Mouse (Mus musculus): ENCODE measurements at regions not wholly inside any gene's neighbourhood (a gene's known extent, or its start where the extent isn't known, plus 50 kb on each side); places are given as distances from the start of the nearest gene placed in this dataset.

DNA sequence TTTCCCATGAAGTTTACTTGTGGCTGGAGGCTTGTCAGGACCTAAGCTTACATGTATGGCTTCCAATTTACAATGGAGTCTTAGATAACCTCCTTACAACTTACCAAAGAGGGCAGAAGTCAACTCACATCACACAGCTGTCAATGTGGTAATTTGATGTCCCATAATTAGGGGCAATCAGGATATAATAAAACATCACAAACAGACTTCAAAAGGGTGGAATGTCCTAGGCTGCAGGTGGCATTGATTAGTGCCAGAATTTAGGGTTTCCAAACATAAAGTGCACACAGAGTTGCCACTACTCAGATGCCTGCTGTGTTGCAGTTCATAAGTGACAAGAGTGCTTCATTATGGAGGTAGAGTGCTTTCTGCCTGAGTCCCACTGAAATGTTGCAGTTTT is 227.9 kb downstream of the Rnd3 start:
- DNase-seq (ENCODE audit: low spot score): no peak

DNA sequence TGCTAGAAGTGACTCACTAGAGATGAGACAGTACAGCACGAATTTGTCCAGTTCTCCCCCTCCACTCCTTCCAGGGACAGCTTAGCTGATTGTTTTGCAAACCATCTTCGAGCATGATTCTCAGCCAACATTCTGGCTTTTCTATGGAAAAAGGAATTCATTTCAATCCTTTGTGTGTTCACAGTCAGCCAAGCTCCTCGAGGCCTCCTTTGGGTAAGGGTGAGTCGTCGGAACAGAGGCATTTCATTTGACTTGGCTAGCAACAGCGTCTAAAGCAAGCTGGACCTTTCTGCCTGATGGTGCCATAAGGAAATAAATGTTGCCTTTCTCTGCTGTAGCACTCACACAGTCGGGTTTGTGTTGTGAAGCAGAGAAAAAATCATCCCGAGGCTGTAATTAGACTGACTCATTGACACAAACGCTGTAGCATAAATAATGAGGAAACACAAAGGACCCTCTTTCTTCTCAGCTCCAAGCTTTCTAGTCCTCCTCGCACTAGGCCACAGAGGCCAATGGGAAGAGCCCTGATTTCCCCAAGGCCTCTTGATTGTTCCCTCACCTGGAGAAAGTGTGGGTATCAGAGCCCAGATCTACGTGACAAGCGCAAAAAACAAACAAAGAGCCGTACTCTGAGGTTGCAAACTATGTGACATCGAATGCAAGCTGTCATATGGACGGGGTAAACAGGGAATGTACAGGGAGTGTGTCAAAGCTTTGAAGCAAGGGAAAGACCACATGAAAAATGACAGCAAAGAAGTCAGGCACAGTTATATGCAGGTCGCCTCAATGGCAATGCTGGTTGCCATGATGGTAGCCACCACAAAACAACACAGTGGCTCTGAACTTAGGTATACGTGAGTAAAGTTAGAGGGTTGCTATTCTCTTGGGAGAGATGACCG is 232.3 kb downstream of the Rnd3 start:
- DNase-seq (ENCODE audit: low spot score): no peak

DNA sequence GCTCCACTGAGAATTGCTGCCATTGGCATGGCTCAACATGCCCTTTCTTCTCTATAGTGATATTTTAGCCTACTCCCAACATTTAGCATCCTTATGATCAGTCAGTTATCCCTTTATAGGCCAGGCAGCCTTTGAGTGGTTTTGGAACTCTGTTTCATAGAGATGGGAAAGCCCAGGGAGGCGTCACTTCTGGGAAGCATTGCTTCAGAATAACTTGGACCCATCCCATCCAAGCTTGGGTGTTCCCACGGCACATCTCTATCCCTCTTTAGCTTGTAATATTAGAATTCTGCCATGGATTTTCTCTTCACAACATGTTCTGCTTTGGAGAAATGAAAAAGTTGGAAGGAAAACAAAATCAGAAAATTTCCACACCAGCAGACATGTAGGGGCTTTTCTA is 233.8 kb downstream of the Rnd3 start:
- DNase-seq (ENCODE audit: low spot score): no peak

DNA sequence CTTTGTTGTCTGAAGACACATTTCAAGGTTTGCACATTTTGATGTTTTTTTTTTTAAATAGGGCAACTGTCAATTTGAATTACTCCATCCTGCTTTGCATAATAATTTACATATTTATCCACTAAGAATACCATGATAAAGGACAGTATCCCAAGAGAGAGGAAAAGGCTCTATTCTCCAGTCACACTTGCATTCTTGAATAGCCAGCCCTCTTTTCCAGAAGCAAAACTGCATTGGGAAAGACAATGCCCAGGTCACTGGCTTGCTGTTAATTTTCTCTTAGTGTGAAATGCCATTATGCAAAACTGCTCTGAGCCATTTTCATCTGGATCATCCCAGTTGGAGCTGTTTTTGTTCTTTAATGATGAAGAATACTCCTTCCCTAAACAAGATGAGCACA is 234.7 kb downstream of the Rnd3 start:
- DNase-seq (ENCODE audit: low spot score): no peak

DNA sequence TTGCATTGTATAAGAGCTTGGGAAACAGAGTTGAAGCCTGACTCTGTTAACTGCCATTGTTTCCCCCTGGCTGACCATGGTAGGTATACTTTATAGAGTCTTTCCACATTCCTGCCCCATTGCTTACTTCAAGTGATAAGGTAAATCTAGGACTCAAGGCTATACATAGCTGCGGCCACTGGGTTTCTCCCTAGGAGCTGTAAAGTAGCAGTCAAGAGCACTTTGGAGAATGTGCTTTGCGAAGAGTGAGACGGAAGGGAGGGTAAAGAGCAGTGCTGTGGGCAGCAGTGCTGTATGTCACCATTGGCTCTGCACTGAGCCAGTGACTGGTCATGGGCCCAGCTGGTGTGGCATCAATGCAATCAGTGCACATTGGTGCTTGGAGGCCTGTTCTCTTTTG is 240.1 kb downstream of the Rnd3 start:
- no peak for DNase-seq (ENCODE audit: low spot score)

DNA sequence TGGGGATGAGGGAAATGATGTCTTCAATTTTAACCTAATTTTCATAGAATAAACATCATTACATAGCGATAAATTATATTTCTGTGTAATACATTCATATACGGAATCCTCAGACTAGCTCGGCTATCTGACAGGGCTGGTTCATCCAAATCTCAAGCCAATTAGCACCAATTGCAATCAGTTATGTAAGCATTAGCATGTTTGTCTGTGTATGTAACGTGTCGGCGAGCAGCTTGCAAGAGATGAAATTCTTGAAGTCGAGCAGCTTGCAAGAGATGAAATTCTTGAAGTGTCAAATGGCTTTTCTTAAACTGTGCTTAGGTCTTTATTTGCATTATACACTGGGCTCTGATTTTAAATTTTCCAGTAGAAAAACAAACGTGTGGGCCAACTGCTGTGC is 246.2 kb downstream of the Rnd3 start:
- no peak for DNase-seq (ENCODE audit: low spot score)

DNA sequence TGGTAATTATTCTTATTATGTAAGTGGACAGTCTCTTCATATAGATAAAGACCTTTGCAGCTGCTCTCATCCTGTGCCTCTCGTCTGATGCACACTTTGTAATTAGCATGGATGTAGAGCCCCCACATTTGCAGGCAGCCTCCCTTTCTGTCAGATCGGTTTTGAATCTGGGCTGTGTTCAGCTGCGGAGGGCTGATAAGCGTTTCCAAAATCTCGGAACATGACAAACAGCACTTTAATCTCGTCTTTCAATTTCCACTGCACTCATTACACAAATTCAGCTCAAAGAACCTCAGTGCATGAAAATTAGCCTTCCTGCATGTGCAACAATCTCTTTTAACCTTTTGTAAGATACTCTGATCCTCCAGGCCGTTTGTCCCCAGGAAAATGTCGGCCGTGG is 246.7 kb downstream of the Rnd3 start:
- no peak for DNase-seq (ENCODE audit: low spot score)

DNA sequence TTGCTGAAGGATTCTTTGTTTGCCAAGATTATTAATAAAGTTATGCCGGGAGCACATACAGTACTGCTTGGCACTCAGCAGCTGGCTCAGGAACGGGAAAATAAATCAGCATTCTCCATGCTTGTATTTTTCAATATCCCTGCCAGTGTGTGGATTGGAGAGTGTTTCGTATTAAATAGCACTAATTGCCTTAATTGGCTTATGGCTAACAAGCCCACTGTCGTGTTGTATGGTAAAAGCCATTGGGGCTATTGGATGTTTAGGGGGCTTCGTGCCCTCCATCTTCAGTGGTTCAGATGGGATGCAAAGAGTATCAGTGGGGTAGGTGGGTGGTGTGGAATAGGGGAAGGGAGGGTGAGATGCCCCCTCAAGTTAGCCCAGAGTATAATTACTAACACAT is 259.9 kb downstream of the Rnd3 start:
- no peak for DNase-seq (ENCODE audit: low spot score)

DNA sequence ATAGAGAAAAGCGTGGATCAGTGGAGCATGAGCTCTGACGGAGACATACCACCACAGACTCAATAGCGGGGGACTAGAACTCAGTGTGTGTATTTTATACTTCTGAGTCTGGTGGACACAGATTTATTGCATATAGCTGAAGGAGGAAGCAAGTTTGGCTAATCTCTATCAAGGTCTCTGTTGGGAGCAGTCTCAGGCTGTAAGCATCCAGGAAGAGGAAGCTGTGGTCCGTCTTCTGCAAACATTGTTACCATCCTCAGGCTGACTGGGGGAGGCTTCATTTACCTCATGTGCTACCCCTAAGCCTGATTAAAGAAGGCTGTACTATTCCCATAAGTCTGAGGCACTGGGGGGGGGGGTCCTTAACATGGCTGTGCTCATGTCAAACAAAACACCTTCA is 261.0 kb downstream of the Rnd3 start:
- DNase-seq (ENCODE audit: low spot score): no peak

DNA sequence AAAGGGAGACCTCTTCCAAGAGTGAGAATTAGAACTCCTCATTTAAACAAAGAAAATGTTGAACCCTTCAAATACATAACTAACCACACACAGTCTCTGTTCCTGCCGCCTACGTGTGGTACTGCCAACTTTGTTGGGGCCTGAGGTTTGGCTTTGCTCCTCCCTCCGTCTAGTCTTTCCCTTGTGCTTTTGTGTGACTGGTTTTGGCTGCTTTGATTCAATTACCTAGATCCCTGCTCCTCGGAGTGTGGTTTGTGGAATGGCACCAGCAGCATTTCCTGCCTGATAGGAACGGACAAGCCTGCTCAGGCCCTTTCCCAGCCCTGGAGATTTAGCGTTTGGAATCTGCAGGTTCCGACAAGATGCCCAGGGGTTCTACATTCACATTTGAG is 263.0 kb downstream of the Rnd3 start:
- DNase-seq (ENCODE audit: low spot score): no peak

DNA sequence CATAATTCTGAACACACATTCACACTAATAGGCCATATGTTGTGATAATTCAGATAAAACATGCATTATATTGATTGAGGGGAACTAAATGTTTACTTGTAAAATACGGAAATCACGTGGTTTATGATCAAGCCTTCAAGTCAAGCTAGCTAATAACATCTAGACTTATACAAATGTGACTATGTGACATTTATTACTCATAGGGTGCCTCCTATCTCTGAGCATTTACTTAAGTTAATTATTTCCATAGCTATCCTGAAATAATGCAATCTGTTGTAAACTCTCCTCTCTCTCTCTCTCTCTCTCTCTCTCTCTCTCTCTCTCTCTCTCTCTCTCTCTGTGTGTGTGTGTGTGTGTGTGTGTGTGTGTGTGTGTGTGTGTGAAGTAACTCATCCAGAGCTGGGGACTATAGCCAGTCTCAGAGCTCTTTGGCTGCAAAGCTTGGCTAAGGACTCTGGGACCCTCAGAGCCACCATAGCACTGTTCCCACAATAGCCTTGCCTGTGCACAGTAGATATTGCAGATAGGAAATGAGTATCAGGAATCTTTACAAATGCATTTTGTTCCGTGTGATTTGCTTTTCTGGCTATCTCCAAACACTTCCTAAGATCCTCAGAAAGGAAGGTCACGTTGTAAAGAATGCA is 263.5 kb downstream of the Rnd3 start:
- no peak for DNase-seq (ENCODE audit: low spot score)

DNA sequence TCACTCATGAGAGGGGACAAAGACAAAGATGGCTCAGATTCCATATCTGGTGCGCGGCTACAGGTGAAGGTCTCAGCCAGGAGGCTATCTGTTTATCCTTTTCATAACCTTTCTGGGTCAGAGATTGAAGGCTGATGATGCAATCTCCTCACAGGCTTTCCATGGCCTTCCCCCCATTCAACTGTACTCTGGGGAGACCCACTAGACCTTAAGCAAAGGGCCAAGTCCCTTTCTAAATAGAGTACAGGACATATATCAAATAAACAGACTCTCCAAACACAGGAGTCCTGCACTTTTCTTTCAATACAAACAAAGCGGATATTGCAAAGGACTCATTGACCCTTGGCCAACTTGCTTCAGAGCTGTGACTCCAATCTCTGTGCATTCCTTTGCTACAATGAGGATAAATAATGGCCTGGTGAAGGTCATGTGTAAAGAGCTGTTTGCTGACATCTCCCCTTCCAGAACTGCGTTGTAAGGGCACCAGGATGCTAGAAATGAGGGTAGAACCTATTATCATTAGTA is 267.3 kb downstream of the Rnd3 start:
- no peak for DNase-seq (ENCODE audit: low spot score)

DNA sequence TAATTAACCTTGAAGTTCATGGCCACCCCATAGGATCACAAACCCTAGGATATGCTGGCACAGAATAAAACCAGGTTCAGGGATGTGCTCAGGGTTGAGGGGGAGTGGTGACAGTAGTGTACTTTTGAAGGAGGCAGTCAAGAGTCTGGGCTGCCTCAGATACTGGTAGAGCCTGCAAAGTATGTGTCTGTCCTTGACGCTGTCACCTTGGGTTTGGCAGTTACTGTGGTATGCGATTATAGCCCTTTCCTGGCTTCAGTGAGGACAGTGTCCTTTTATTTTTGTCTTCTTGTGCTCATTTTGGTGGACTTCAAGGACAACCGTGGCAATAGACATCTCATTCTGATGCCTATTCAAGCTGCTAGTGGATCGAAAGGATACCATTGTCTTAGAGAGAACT is 268.1 kb downstream of the Rnd3 start:
- no peak for DNase-seq (ENCODE audit: low spot score)

DNA sequence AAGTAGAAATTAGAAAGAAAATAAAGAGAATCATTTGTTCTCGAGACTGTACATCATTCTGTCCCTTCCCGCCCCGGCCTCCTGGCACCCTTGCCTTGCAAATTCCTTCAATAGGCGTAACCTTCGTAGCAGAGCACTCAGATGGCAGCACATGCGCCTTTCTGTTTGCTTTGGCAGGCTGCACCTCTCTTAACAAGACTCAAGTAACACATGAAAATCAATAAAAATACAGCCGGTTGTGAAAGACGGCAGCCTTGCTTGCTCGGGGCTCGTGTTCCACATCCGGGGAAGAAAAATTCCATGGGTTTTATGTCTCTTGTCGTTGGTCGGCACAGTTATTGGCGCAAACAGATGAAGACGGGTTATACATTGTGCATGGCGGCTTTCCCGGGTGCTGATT is 271.2 kb downstream of the Rnd3 start:
- DNase-seq (ENCODE audit: low spot score): no peak

DNA sequence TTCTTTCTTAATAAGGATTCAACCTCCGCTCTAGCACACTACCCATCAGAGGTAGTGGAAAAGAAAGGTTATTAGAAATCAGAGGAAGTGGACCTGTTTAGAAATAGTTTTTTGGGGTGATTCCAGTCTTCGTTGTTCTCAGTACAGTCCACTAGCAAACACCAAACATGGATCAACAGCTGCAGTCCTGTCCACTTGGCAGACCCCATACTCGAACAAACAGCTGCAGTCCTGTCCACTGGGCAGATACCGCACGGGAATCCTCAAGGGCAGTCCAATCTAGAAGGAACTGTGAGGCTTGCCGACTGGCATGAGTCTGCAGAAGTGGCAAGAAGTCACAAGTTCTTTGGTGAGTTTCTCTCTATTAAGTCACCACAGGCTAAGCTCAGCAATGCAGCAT is 273.8 kb downstream of the Rnd3 start:
- DNase-seq (ENCODE audit: low spot score): no peak

DNA sequence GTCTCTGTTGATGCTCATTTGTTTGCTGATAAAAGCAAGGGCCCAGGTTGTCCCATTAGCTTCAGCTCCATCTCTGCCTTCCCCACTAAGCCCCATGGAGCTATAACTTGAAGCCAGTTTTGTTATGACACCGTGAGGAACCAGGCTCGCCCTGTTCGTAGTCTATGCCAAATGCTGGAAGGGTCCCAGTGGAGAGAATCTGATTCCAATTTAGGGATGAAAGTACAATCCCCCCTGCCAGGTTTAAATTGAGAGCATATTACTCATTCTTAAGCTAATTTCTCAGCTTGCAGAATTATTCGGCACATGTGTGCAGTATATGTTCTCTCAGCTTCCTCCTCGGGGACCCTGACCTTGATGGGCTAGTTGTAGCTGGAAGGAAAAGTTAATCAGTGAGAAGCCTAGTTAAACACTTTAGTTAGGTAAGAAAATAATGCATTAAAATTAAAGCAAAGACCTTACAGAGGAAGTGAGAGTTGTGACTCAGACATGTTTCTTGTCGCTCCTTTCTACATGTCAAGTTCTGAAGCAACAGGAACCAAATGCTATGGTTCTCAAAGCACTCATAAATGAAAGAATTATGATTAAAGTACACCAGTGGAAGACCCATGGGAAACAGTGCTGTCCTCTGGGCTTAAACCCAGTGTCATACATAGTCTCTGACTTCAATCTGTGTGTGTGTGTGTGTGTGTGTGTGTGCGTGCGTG is 295.2 kb downstream of the Rnd3 start:
- no peak for DNase-seq (ENCODE audit: low spot score)

DNA sequence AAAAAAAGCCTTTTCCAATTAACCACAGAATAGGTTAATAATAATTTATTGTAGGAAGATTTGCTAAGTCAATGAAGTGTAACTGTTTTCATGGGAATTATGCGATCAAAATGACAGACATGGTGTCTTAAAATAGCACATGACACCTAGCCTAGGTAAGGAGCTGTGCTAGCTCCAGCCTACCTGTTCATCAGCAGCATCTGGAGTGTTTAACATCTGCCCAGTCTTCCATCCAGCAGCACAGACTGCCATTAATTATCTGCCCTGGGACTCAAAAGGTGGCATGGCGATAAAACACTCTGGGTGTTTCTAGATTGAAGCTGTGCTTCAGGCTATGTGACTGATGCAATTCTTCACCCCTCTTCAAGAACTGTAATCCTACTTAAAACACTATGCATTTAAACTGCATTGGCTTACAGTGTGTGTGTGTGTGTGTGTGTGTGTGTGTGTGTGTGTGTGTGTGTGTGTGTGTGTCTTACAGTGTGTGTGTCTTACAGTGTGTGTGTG is 296.4 kb downstream of the Rnd3 start:
- DNase-seq (ENCODE audit: low spot score): no peak

DNA sequence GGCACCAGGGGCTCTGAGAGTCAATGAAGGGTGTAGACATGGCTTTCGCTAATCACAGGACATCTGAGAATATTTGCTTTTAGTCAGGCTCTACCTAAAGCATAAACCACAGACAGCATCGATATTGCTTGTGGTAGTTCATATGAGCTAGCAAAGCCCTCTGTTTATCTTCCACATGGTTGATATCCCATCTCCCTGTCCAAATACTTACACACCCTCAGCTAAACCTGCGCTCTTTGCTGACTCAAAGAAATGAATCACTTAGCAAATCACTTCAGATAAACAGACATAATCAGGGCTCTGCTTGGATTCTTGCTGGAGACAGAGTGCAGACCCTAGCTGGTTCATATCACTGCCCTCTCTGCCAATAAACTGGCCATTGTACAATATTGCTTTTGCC is 298.8 kb downstream of the Rnd3 start:
- no peak for DNase-seq (ENCODE audit: low spot score)

DNA sequence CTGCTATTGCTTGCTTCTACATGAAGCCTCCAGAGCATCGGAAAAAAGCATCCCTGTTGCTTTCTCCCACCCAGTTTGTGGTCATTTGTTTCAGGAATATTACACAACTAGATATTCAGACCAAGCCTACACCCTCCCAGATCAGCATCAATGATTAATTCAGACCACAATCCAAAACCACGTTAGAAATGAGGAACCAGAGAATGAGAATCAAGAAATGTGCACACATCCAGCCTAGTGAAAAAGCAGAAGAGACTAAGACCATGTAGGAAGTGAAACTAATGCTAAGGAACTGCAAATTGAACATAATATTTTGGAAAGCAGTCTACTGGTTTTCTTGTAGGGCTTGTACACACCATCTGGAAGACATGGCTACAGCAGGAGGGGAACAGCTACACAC is 307.0 kb downstream of the Rnd3 start:
- DNase-seq (ENCODE audit: low spot score): no peak

DNA sequence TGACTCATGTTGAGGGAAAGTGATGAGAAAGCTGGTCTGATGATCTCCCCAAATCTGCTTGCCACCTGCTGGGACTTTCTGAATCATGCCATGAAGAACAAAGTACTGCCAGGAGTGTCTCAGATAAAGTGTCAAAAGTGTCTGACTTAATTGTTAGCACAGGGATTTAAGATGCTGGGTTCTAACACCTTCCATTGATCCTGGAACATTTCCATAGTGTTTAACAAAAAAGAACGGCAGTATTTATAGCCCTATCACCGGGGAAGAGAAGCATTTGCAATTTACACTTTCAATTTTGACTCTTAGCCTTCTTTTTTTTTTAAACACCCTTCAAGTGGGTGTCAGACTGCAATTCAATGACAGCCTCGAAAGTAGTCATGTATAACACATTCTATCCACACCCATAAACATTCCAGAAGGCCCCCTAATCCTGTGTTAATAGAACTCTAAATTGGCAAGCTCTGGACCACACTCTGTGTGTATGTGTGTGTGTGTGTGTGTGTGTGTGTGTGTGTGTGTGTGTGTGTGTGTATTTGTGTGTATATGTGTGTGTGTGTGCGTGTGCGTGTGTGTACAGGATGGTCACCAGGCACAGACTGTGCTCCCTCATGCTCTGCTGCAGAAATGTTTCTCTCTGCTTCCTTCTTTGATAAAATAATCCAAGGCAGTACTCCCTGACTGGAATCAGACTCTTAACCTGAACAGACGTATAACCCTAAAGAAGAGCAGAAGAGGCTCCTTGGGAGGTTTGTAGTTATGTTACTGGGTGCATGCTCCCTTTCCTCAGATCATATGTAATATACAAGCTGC is 313.2 kb downstream of the Rnd3 start:
- DNase-seq (ENCODE audit: low spot score): no peak

DNA sequence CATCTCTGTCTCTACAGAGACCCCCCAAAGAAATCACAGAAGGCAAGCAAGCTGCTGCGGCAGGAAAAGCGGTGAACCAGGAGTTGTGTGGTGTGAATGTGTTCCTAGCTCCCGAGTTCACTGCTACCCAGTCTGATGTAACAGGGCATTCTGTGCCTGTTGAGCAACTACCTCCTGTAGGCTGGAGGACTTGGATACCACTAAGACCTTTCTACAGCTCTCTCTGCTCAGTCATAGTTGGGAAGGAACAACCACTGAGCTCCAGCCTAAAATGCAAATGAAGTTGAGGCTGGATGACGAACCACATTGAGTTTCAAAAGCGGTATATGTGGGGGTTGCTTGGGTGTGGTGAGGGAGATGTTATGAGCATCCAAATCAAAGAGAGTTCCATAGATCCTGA is 315.1 kb downstream of the Rnd3 start:
- DNase-seq (ENCODE audit: low spot score): no peak

DNA sequence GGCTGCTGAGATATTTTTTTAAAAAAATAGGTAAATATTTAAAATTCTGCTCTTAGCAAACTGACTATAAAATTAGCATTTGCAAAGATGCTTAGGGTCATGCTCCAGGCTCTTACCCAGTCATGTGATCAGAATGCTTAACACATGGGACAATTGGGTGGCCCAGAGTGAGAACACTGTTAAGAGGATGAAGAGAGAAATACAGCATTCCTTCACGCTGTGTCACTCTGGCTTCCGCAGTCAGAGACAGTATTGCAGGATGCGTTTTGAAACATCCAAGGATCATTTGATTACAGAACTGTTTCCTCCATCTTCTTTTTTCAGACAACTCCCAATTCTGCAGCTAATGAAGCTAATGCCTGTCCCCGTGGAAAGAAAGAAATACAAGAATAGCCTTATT is 316.4 kb downstream of the Rnd3 start:
- no peak for DNase-seq (ENCODE audit: low spot score)
